Mouse (Mus musculus) adrenal gland (tissue): ENCODE data around the gene Asb6.

Source experiments
- intact Hi-C: fragments of 180-260 bp; cut with DNase I; formaldehyde crosslinking; loops from one replicate; pipeline ENCODE4 v1.15.1; 2025

Asb6 gene

GRCm38 (mm10) chr2:30799456-30799855 lies 30.7 kb downstream of the Asb6 start:
- intact Hi-C loops = no loop called here

GRCm38 (mm10) chr2:30796382-30796781 lies 33.8 kb downstream of the Asb6 start:
- intact Hi-C loops = no loop called here

GRCm38 (mm10) chr2:30795889-30796275 lies 34.3 kb downstream of the Asb6 start:
- intact Hi-C loops = loop anchor here (2.0 kb wide), 2 partner anchors 77 to 359 kb away; no protein-coding TSS in a partner anchor

GRCm38 (mm10) chr2:30795271-30795888 lies 34.8 kb downstream of the Asb6 start:
- intact Hi-C loops = loop anchor here (2.0 kb wide), 2 partner anchors 77 to 359 kb away; no protein-coding TSS in a partner anchor

- intact Hi-C loops = loop anchor here (2.0 to 5.0 kb wide), 4 partner anchors 76 to 358 kb away; partner anchors contain the start of gene Cstad
These were observed 35.7 kb downstream of the Asb6 start for GRCm38 (mm10) chr2:30794179-30795108.

- intact Hi-C loops = loop anchor here (5.0 kb wide), 2 partner anchors 195 to 325 kb away; partner anchors contain the start of gene Cstad
These were observed 38.1 kb downstream of the Asb6 start for GRCm38 (mm10) chr2:30792061-30792460.

GRCm38 (mm10) chr2:30787466-30787865 lies 42.7 kb downstream of the Asb6 start:
- intact Hi-C loops = no loop called here

GRCm38 (mm10) chr2:30784078-30784994 lies 45.8 kb downstream of the Asb6 start:
- intact Hi-C loops = no loop called here

- intact Hi-C loops = no loop called here
These were observed 46.8 kb downstream of the Asb6 start for GRCm38 (mm10) chr2:30783346-30783745.

- intact Hi-C loops = no loop called here
These were observed 47.5 kb downstream of the Asb6 start for GRCm38 (mm10) chr2:30782312-30783290.

- intact Hi-C loops = no loop called here
These were observed 50.9 kb downstream of the Asb6 start for GRCm38 (mm10) chr2:30779241-30779640.

- intact Hi-C loops = no loop called here
These were observed 51.9 kb downstream of the Asb6 start for GRCm38 (mm10) chr2:30778235-30778634.

GRCm38 (mm10) chr2:30777266-30777665 lies 52.9 kb downstream of the Asb6 start:
- intact Hi-C loops = no loop called here

- intact Hi-C loops = no loop called here
These were observed 54.2 kb downstream of the Asb6 start for GRCm38 (mm10) chr2:30775955-30776354.

GRCm38 (mm10) chr2:30773313-30774005 lies 56.7 kb downstream of the Asb6 start:
- intact Hi-C loops = no loop called here
